8 mouse cellular contexts compared by ENCODE assay signal in the genomic region with DNA sequence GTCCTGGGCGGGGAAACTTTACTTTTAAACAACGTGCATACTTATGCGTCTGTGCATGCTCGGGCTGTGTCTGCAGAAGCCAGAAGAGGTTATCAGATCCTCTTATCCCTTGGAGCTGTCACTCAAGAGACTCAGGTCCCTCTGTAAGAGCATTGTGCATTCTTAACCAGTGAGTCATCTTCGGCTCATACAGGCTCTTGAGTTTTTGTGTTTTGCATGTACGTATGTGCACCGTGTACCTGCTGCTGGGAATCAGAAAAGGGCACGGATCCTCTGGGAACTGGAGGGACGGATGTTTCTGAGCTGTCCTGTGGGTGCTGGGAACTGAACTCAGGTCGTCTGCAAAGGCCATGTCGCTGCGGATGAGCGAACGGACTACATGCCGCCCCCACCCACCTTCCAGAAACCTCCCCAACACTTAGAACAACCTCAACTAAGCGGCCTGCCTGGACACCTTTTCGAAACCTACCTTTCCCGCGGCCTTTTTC. TPM values are rescaled to one million over a fixed set of nuclear protein-coding genes. Genes with fewer than 3 reads are reported as not detected.
A peak's percentile ranks its signal among the peaks of the same experiment; 100 is the strongest.
DNase-seq lines count a peak whose midpoint lies in the region; ATAC-seq and TF ChIP-seq lines count a peak whose summit lies in the region.

No protein-coding gene starts in this region.

- no peaks in the 10 kb centered on the region for H3K9me3 ChIP-seq in ES-Bruce4 (replicated peaks; ENCODE audit: control insufficient read depth, insufficient read depth, low read length, poor library complexity, severe bottlenecking)
- no peaks in the 10 kb centered on the region for H3K9me3 ChIP-seq in embryonic facial prominence, embryonic 12.5 days
- H3K9me3 ChIP-seq in hindbrain, embryonic 16.5 days (ENCODE audit: control insufficient read depth, low read length), result no peaks in the 10 kb centered on the region
- H3K9me3 ChIP-seq in stomach, embryonic 16.5 days (replicated peaks; ENCODE audit: control insufficient read depth, low read length), result no peaks in the 10 kb centered on the region

- intact Hi-C loops in left cerebral cortex, postnatal 10 days (cut with DNase I), result loop anchor here (5.0 kb wide), 1 partner anchor 39 kb away; no protein-coding TSS in a partner anchor

- H3K9ac ChIP-seq in ES-Bruce4 (ENCODE audit: low read depth, poor library complexity, severe bottlenecking), result peak overlapping the region; percentile 98
- H3K9ac ChIP-seq in embryonic facial prominence, embryonic 12.5 days, result peak overlapping the region; percentile 97
- H3K9ac ChIP-seq in hindbrain, embryonic 16.5 days (ENCODE audit: low read depth, low read length), result peak overlapping the region; percentile 98
- H3K9ac ChIP-seq in stomach, embryonic 16.5 days (ENCODE audit: low read length), result peak overlapping the region; percentile 92

- peak overlapping the region; percentile 85 for H3K4me2 ChIP-seq in embryonic facial prominence, embryonic 12.5 days (replicated peaks)
- H3K4me2 ChIP-seq in hindbrain, embryonic 16.5 days (ENCODE audit: low read length), result peak overlapping the region; percentile 92
- H3K4me2 ChIP-seq in stomach, embryonic 16.5 days (ENCODE audit: low read depth, low read length), result peak overlapping the region; percentile 88

- TF ChIP-seq EP300 in ES-Bruce4 (IDR thresholded peaks at IDR 0.05; ENCODE audit: insufficient read depth, low read depth, low read length), result no peak

- TF ChIP-seq POLR2A in ES-Bruce4 (IDR thresholded peaks at IDR 0.05; ENCODE audit: insufficient read depth, low read length), result no peak

- DNase-seq in heart, adult 11 months, result peak; percentile 86
- DNase-seq in heart, adult 8-10 months (ENCODE audit: low spot score), result no peak
- DNase-seq in lung, postnatal 25 days (ENCODE audit: low spot score), result peak; percentile 66
- DNase-seq in left cerebral cortex, postnatal 10 days (ENCODE audit: extremely low spot score in 1 of 2, low spot score in 2 of 2), result no peak

- H3K27ac ChIP-seq in ES-Bruce4 (ENCODE audit: insufficient read depth, low read length), result peak overlapping the region; percentile 25; the same call in 1 of the 2 replicates
- peak overlapping the region; percentile 98 for H3K27ac ChIP-seq in embryonic facial prominence, embryonic 12.5 days
- peak overlapping the region; percentile 98 for H3K27ac ChIP-seq in hindbrain, embryonic 16.5 days (ENCODE audit: low read depth, low read length)
- H3K27ac ChIP-seq in stomach, embryonic 16.5 days (ENCODE audit: low read length), result peak overlapping the region; percentile 97

- peak overlapping the region; percentile 78 for H3K4me3 ChIP-seq in ES-Bruce4 (ENCODE audit: low read depth, low read length)
- H3K4me3 ChIP-seq in embryonic facial prominence, embryonic 12.5 days, result peak overlapping the region; percentile 91
- H3K4me3 ChIP-seq in hindbrain, embryonic 16.5 days (ENCODE audit: low read length), result peak overlapping the region; percentile 96
- H3K4me3 ChIP-seq in stomach, embryonic 16.5 days (replicated peaks; ENCODE audit: low read length), result peak overlapping the region; percentile 77

- no peak for ATAC-seq in embryonic facial prominence, embryonic 12.5 days (ENCODE audit: insufficient number of reproducible peaks, insufficient read depth, low FRiP score, low TSS enrichment)
- no peak for ATAC-seq in hindbrain, embryonic 16.5 days
- ATAC-seq in stomach, embryonic 16.5 days (ENCODE audit: insufficient read depth, low FRiP score), result no peak

- WGBS in embryonic facial prominence, embryonic 12.5 days, result 4% methylated on average over 19 of the region's 19 CpGs
- 5% methylated on average over 19 of the region's 19 CpGs for WGBS in hindbrain, embryonic 16.5 days
- 1% methylated on average over 19 of the region's 19 CpGs for WGBS in stomach, embryonic 16.5 days

- peaks cover 39% of the 10 kb centered on the region for H3K36me3 ChIP-seq in ES-Bruce4 (ENCODE audit: control insufficient read depth, insufficient read depth, low read length, poor library complexity, severe bottlenecking)
- H3K36me3 ChIP-seq in embryonic facial prominence, embryonic 12.5 days, result peaks cover 39% of the 10 kb centered on the region
- peaks cover 10% of the 10 kb centered on the region for H3K36me3 ChIP-seq in hindbrain, embryonic 16.5 days (ENCODE audit: control insufficient read depth, insufficient read depth, low read length)
- H3K36me3 ChIP-seq in stomach, embryonic 16.5 days (ENCODE audit: control insufficient read depth, insufficient read depth, low read length), result peaks cover 19% of the 10 kb centered on the region

- TF ChIP-seq CTCF in ES-Bruce4 (IDR thresholded peaks at IDR 0.05; ENCODE audit: low read depth, low read length), result no peak

- no peaks in the 10 kb centered on the region for H3K27me3 ChIP-seq in ES-Bruce4 (ENCODE audit: control insufficient read depth, insufficient read depth, low read length, poor library complexity, severe bottlenecking)
- no peaks in the 10 kb centered on the region for H3K27me3 ChIP-seq in embryonic facial prominence, embryonic 12.5 days
- no peaks in the 10 kb centered on the region for H3K27me3 ChIP-seq in hindbrain, embryonic 16.5 days (replicated peaks; ENCODE audit: control insufficient read depth, insufficient read depth, low read length)
- no peaks in the 10 kb centered on the region for H3K27me3 ChIP-seq in stomach, embryonic 16.5 days (ENCODE audit: control insufficient read depth, insufficient read depth, low read length)

- peaks cover 2% of the 10 kb centered on the region for H3K4me1 ChIP-seq in ES-Bruce4 (ENCODE audit: control insufficient read depth, insufficient read depth, low read length)
- peaks cover 15% of the 10 kb centered on the region for H3K4me1 ChIP-seq in embryonic facial prominence, embryonic 12.5 days
- H3K4me1 ChIP-seq in hindbrain, embryonic 16.5 days (ENCODE audit: control insufficient read depth, insufficient read depth, low read depth, low read length), result peaks cover 24% of the 10 kb centered on the region
- peaks cover 14% of the 10 kb centered on the region for H3K4me1 ChIP-seq in stomach, embryonic 16.5 days (ENCODE audit: control insufficient read depth, insufficient read depth, low read length)

RNA-seq across cellular contexts. Expression of a gene that starts 0.8 kb away (rescaled TPM):
- 10 to 100 TPM; 40.6 to 57.8 (median 43.0) TPM for total RNA-seq in heart, adult 8-10 months (2022)
- 284 and 309 TPM in 2 replicates for polyA plus RNA-seq in ES-Bruce4 (2011; ENCODE audit: insufficient read depth, insufficient read length, low read depth, missing spikeins)
- 819 and 885 TPM in 2 replicates for polyA plus RNA-seq in embryonic facial prominence, embryonic 12.5 days (2016; fragmentation: Nextera tagmentation; extraction: Ambion mirVana)
- 256 and 284 TPM in 2 replicates for polyA plus RNA-seq in hindbrain, embryonic 16.5 days (2015; fragmentation: Nextera tagmentation; extraction: Ambion mirVana)
- 480 and 562 TPM in 2 replicates for polyA plus RNA-seq in stomach, embryonic 16.5 days (2015; fragmentation: Nextera tagmentation; extraction: Ambion mirVana)
- total RNA-seq in left cerebral cortex, postnatal 10 days (2021), result 10 to 100 TPM; 57.4 to 57.8 TPM

RNA-seq across cellular contexts. Expression of a gene that starts 18.5 kb away (rescaled TPM):
- total RNA-seq in heart, adult 8-10 months (2022), result 10 to 100 TPM; 13.6 to 17.6 (median 15.9) TPM
- polyA plus RNA-seq in ES-Bruce4 (2011; ENCODE audit: insufficient read depth, insufficient read length, low read depth, missing spikeins), result 23.2 and 24.0 TPM in 2 replicates
- 69.8 and 73.7 TPM in 2 replicates for polyA plus RNA-seq in embryonic facial prominence, embryonic 12.5 days (2016; fragmentation: Nextera tagmentation; extraction: Ambion mirVana)
- polyA plus RNA-seq in hindbrain, embryonic 16.5 days (2015; fragmentation: Nextera tagmentation; extraction: Ambion mirVana), result 227 and 233 TPM in 2 replicates
- 55.4 and 63.1 TPM in 2 replicates for polyA plus RNA-seq in stomach, embryonic 16.5 days (2015; fragmentation: Nextera tagmentation; extraction: Ambion mirVana)
- total RNA-seq in left cerebral cortex, postnatal 10 days (2021), result 10 to 100 TPM; 75.2 to 84.1 TPM

RNA-seq across cellular contexts. Expression of a gene that starts 44.4 kb away (rescaled TPM):
- 10 to 100 TPM; 78.6 to 92.3 (median 84.7) TPM for total RNA-seq in heart, adult 8-10 months (2022)
- 184 and 200 TPM in 2 replicates for polyA plus RNA-seq in ES-Bruce4 (2011; ENCODE audit: insufficient read depth, insufficient read length, low read depth, missing spikeins)
- polyA plus RNA-seq in embryonic facial prominence, embryonic 12.5 days (2016; fragmentation: Nextera tagmentation; extraction: Ambion mirVana), result 139 and 141 TPM in 2 replicates
- polyA plus RNA-seq in hindbrain, embryonic 16.5 days (2015; fragmentation: Nextera tagmentation; extraction: Ambion mirVana), result 208 and 216 TPM in 2 replicates
- 68.6 and 70.0 TPM in 2 replicates for polyA plus RNA-seq in stomach, embryonic 16.5 days (2015; fragmentation: Nextera tagmentation; extraction: Ambion mirVana)
- total RNA-seq in left cerebral cortex, postnatal 10 days (2021), result 100 to 1,000 TPM; 106 to 121 TPM

Comparison
In these comparisons a context has a peak if more than half of its experiments do, and no peak if none do; other contexts are left out.
1. DNase-seq: peak in heart, adult 11 months (single experiment) and lung, postnatal 25 days (single experiment); none in heart, adult 8-10 months (single experiment) and left cerebral cortex, postnatal 10 days (0 of 2).
2. H3K27ac ChIP-seq: peak in every context shown above with its lines; median percentile 98 in embryonic facial prominence, embryonic 12.5 days; 98 in hindbrain, embryonic 16.5 days; 97 in stomach, embryonic 16.5 days; 25 in ES-Bruce4.
3. Peak in every context shown above with its lines, with median percentiles within 50 percentile points of each other: H3K4me3 ChIP-seq, H3K9ac ChIP-seq and H3K4me2 ChIP-seq.